Mouse (Mus musculus) adrenal gland, postnatal 14 days (tissue): ENCODE measurements around the gene Sgk1. TPM values are rescaled to one million over a fixed set of nuclear protein-coding genes. Genes with fewer than 3 reads are reported as not detected.

Source experiments
- DNase-seq: peaks from one replicate; pipeline ENCODE4 v3.0.0; 2021; ENCODE audit warnings: mixed read lengths
- total RNA-seq: library from RNA; stranded (reverse); gene quantifications from 2 replicates; pipeline ENCODE4 v1.2.3, GENCODE M21; 2021

Sgk1 gene
- total RNA-seq, 1 experiment from 2014 or later: 173 TPM

DNA sequence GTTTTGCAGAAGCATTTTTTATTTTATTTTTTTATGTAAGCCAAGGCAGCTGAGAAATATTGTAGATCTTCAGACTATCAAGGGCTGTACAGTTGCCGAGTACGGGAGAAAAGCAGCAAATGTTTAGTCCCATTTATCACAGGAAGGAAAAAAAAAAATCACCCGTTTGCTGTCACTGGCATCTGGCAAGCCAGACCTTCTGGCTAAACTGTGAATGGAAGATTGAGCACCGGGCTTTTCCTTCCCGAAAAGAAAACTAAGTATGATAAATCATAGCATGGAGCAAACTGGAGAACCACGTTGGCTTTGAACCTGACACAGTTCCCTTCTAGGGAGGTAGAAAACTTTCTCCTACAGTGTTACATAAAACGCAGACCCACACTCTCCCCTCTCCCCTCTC is 81.0 kb downstream of the Sgk1 start:
- DNase-seq: peak; percentile 22

DNA sequence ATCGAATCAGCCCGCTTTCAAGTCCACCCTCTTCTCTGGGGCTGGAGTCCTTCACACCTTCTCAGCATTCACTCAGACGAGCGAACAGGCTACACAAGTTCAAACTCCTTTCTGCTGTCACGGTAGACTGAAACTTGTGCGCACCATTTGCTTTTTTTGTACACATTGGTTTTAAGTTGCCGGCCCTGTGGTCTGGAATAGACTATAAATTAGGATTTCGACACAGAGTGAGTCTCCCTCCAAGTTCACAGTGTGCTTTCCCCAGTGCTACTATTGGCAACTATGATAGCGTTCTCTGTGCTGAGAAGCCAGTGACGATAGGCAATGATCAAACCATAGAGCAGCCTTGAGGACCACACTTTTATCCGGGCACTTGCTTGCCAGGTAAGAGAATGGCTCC is 91.7 kb downstream of the Sgk1 start:
- no peak for DNase-seq

DNA sequence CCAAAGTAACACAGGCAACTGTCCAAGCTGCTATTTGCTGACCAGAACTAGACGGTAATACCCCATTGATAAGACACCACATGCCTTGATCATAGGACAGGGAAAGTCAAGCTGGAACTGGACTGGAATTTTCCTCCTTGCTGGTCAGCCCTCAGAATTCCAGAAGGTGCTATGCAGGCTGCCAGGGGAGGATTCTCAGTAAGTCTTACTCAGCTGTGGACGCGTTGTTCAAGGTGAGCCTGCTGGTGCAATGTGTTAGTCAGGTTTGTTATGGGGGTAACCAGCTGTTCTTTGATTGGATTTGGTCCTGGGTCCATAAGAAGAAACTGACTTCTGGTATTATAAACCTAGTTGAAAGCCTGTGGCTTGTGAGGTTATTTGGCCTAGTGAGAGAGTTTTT is 92.8 kb downstream of the Sgk1 start:
- DNase-seq: peak; percentile 50

DNA sequence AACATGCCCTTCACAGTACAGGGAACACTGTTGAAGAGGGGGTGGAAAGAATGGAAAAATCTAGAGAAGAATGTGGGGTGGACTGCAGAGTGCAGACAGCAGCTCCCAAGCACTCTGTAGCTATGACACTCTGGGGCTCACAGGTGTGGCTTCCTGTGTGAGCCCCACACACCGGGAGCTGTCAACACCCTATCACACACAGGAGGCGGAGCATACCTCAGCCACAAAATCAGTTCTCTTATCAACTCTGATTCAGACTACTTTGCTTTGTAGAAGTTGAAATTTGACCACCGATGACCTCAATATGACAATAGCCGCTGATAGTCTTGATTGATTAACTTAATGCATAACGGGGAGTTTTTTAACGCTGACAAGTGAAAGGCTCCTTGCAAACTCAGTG is 93.4 kb downstream of the Sgk1 start:
- DNase-seq: no peak

DNA sequence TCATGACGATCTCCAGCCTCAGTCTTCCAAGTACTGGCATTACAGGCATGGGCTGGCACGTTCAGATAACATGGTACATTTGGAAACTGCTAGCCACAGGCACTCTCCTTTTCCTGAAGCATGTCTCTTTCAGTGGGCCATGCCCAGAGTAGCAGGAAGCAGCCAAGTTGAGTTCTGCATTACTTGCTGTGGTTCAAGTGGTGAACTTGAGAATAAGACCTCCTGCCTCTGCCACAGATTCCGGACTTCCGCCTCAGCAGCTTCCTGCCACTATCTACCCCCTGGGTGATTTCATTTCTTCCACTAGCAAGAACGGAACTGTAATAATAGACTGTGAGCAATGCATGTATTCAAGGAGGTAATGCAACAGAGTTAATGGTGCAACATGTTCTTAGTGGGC is 94.3 kb downstream of the Sgk1 start:
- no peak for DNase-seq

DNA sequence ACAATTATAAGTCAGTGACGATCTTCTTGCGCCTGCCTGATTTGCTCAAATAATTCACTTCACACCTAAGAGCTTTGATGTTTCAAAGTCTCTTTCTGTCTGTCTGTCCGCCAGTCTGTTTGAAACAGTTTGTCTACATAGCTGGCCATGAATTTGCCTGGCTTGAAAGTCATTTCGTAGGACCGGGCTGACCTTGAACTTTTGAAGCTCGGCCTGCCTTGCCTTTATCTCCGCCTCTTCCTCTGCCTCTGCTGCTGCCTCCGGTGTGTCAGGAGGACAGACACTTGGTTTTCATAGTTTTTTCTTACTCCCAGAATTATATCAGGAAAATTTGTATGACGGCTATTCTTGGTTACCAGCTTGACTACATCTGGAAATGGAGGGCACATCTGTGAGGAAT is 96.4 kb downstream of the Sgk1 start:
- DNase-seq: peak; percentile 82

DNA sequence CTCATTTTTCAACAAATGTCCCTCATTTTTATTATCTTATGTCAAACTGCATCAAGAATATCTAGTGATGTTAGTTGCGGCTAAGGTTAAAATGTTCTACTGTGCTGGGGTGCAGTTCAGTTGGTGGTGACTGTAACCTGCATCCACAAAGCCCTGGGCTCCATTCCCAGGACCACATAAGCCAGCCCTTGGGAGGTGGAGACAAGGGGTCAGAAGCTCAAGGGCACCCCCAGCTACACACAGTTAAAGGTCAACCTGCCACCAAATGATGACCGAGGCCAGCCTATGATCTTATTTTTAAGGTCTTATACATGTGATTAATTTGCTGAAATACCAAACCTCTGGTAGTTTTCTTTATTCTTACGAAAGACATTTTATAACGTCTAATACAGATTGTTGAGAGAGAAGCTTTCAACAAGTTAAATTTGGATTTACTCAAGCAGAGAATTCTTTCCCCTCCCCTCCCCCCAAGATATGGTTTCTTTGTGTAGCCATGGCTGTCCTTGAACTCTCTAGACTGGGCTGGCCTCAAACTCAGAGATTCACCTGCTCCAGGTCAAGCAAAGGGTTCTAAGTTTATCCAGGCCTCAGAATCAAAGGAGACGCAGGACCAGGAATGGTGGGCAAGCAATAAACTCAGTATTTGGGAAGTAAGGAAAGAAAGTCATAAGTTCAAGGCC is 97.4 kb downstream of the Sgk1 start:
- peak; percentile 75 for DNase-seq

DNA sequence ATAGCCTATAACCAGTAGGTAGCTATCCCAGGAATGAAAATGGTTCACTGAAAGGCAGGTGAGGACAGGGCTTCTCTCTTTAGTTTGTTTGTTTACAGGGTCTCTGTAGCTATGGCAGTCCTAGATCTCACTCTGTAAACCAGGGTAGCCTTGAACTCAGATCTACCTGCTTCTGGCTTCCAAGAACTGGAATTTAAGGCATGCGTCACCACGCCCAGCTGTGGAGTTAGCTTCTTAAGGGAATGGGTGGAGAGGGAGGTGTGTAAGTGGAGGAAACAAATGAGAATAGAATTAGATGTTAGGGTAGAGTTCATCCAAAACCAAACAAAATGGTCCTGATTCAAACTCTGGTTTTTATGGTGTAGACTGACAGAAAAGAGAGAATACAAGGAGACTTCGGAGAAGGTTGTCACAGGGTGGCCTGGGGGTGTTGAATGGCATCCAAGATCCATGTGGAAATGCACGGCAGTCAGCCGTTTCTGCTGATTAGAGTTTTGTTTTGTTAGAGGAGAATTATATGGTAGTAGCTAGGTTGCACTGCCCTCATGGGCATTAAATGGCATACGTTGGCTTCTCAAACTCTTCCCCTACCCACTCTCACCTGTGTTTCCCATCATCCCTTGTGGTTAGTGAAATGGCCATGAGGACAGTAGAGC is 98.9 kb downstream of the Sgk1 start:
- DNase-seq: no peak

DNA sequence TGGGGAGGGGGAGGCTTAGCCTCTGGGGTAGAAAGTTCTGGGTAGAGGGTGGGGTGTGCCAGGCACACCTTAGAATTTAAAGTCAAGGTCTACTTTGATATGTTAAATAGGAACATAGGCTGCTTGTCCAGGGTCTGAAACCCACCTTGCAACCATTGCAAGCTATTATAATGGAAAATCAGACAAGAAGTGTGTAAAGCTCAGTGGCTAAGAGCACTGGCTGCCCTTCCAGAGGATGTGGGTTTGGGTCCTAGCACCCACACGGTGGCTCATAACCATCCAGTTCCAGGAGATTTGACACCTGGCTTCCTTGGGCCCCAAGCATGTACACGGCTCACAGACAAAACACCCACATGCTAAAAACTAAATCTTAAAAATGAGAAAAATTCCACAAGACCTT is 100.3 kb downstream of the Sgk1 start:
- DNase-seq: no peak

DNA sequence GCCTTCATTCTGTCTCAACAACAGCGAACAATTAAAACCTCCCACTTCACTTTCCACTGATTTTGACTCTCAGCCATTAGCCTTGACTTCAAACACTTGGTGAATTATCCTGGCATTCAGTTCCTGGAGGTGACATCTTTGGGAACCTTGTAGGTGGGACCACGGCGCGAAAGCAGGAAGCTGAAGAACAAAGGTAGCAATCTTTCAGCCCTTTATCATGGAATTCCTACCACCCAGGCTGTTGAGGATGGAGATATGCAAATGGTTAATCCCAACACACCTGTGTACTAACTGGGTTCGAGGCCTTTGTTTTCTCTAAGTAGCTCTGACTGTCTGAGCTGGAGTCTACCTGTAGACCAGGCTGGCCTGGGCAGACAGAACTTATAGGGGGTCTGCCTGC is 106.5 kb downstream of the Sgk1 start:
- no peak for DNase-seq

DNA sequence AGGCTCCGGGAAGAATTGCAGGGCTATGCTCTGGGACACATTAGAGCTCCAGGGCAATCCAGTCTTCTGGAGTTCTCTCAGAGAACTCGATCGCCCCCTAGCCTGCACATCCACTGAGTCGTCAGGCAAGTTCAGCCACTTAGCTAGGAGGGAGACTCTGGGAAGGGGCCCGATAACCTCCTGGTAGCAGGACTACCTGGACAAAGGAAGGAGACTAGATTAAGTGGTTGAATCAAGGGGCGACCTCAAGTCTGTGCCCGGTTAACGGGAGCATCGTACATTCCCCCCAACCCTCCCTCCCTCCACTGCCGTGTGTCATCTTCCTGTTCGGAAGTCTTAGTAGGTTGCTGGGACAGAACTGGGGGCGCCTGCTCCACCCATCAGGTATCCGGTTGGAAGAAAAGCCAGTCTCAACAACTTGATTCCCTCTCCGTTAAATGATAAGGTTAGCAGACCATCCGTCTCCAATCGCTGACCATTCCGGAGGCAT is 109.4 kb downstream of the Sgk1 start:
- DNase-seq: peak; percentile 91

DNA sequence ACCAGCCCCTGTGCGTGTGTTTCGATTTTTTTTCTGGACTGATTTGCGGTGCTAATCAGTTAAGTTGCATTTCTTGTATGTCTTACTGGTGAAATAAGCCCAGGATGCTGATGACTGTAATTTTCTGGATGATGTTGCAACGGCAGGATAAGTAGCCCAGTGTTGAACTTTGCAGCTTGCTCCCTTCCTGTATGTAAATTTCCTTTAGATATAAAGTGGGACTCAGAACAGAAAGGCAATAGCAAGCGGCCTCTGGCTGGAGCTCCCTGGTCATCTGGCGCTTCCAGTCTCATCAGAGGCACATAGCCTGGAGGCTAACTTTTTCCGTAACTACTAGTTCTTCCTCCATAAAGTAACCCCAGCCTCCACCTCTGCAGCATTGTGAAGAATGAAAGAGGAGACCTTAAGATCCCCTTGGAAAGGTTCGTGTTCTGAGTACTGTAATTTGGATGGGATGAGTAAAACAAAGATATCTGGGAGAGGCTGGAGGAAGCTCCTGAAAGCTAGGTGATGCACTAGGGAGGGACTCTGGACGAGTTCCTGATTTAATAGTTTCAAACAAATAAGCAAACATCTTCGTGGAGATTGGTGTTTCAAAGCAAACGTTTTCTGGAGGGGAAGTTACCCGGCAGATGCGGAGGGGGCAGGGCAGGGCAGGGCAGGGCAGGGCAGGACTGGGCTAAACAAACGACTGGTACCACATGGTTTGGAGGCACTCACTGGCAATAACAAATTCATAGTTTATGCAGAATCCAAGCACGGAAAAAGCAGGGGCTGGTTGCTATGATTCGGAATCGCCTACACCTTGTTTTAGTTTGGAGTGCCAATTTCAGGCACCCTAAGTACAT is 110.2 kb downstream of the Sgk1 start:
- peak; percentile 68 for DNase-seq

DNA sequence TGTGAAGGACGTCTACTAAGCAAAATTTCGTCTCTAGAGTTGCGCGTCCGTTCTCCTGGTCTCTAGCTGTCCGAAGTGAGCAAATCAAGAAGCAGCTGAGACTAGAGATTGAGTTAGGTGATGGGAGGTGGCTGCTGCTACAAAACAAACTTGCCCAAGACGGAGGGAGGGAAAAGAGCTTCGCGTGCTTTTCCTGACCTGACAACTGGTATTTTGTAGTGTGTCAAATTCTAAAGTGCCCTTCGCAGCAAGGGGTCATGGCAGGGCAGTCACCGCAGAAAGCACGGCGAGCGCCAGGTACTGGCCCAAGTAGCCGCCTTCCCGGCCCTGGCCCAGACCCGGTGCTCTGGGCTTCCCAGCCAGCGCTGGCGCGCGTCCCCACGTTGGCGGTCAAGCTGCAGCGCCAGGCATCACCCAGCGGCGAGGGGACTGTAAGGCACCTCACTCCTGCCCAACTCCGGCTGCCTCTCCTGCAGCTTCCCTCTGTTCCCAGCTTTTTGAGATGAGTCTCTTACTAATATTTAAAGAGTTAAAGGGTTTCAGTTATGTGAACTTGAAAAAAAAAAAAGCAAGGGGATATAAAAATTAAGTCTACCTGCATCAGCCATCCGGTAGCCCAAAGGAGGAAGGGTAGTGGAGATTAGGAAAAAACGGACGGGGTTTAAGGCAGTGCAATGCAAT is 111.0 kb downstream of the Sgk1 start:
- DNase-seq: peak; percentile 94

DNA sequence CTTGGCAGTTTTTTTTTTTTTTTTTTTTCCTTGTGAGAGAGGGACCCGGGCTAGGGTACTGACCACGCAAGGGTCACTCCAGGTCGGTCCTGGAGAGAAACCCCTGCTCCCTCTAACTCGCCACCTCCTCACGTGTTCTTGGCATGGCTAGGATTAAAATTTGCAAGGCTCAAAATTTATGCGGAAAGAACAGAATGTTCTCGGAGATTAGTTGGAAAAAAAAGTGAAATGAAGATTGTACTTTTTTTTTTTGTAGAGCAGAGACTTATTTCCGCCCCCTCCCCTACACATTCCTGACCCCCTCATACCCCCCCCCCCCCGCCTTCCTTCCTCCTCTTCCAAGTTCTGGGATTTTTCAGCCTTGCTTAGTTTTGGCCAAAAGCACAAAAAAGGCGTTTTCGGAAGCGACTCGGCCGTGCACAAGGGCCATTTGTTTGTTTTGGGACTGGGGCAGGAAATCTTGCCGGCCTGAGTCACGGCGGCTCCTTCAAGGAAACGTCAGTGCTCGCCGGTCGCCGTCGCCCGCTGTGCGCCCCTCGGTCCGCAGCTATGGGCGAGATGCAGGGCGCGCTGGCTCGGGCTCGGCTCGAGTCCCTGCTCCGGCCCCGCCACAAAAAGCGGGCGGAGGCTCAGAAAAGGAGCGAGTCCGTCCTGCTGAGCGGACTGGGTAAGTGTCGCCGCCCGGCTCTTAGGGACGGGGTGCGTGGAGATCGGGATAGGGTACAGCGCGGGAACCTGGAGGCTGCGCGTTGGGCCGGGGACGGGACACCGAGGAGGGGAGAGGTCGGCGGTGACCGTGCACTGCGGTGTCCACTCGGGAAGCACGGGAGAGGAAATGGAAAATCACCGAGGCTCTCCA is 111.8 kb downstream of the Sgk1 start:
- DNase-seq: peak; percentile 81

DNA sequence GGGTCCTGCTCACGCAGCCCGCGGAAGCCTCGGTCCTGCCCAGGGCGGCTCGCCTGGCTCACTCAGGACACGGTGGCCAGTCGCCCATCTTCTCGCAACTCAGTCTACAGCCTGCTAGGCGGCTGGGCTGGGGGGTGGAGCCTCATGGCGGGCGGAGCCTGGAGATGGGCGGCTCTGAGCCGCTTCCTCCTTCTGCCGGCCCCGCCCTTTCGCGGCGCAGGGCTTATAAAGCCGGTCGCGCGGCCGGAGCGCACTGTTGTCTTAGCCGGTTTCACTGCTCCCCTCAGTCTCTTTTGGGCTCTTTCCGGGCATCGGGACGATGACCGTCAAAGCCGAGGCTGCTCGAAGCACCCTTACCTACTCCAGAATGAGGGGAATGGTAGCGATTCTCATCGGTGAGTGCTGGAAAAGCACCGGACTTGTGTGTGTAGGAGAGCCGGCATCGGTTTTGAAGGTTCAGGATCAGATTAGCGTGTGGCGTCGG is 112.5 kb downstream of the Sgk1 start:
- peak; percentile 99 for DNase-seq

DNA sequence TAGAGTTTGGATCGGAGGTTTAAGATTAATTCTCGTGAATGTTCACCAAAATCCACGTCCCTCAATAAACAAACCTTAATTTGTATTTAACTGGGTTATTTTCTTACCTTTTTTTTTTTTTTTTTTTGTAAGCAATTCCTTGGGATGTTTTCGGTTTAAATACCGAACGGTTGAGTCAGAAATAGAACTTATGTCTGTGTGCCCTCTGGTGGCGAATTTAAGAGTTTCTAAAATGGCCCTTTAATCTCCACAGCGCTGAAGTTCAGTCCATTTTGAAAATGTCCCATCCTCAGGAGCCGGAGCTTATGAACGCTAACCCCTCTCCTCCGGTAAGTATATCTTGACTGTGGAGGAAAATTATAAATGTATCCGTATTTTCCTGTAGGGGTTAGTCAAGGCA is 113.2 kb downstream of the Sgk1 start:
- peak; percentile 74 for DNase-seq

DNA sequence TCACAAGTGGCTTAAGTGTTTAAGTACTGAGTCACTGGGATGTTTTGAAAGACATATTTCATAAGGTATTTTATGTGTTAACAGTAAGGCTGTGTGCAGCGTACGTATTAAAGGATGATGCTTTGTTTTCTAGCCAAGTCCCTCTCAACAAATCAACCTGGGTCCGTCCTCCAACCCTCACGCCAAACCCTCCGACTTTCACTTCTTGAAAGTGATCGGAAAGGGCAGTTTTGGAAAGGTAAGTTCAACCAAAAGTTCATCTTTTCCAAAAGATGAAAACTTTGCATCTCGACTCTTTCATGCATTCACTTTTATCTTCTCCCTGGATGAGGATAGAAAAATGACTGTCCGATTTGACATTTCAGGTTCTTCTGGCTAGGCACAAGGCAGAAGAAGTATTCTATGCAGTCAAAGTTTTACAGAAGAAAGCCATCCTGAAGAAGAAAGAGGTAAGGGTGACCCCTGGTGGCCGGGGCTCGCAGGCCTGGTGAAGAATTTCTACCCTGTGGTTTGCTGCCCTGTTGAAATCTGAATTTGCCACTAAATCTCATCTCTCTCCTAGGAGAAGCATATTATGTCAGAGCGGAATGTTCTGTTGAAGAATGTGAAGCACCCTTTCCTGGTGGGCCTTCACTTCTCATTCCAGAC is 113.8 kb downstream of the Sgk1 start:
- peak; percentile 89 for DNase-seq

DNA sequence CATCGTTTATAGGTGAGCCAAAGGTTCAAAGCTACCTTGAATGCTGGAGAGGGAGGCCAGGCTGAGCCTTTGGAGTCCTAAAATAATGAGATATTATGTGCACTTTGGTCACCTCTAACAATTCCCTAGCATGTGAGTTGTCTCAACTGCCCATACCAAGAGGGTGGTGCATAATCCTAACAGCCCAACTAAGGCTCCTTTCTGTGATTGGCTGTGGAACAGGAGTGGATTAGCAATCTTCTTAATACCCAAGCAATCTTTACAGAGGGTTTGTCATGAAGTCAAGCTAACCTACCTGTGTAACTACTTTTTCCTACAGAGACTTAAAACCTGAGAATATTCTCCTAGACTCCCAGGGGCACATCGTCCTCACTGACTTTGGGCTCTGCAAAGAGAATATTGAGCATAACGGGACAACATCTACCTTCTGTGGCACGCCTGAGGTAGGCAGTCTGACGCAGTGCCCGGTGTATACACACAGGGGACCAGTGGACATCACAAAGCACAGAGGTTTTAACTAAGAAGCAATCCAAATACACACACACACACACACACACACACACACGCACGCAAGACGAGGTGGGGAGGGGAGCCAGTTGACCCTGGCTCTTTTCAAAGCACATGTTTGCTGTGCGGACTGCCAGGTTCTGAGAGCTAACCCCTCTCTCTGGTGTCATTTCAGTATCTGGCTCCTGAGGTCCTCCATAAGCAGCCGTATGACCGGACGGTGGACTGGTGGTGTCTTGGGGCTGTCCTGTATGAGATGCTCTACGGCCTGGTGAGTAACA is 114.9 kb downstream of the Sgk1 start:
- DNase-seq: no peak

DNA sequence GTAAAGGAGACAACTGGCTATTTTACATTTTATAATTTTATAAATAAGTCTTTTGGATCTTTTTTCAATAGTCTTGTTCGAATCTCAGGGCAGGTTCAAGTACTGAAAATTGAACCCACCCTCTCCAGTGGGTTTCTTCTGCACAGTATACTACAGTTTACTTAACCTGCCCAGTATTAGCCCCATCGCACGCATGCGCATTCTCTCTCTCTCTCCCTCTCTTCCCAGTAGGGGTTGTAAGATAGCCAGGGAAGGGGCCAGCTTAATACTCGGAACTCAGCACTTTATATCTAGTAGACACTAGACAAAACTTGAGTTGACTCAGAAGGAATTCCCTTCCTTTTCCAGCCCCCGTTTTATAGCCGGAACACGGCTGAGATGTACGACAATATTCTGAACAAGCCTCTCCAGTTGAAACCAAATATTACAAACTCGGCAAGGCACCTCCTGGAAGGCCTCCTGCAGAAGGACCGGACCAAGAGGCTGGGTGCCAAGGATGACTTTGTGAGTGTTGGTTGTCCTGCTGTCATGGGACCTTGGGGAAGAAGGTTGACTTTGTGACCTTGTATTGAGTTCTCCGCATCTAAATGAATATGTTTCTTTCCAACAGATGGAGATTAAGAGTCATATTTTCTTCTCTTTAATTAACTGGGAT is 115.7 kb downstream of the Sgk1 start:
- DNase-seq: peak; percentile 53
